Mouse (Mus musculus): ENCODE measurements at regions not wholly inside any gene's neighbourhood (a gene's known extent, or its start where the extent isn't known, plus 50 kb on each side); places are given as distances from the start of the nearest gene placed in this dataset.

DNA sequence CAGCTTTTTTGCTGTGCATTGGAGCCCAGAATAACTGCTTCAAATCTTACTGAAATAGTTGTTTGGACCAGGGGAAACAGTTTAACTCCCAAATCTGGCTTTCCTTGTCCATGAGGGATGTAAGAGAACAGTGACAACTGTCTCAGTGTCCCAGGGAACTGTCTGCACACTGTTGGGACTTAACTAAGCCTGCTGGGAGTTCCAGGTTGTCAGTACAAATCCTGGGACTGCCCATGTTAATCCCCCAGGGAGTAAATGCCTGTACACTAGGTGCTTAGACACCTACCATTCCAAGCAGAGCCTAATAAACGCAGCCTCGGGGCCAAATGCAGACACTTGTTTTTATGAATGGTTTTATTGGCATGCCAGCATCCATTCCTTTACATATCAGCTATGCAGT is 78.4 kb upstream of the Msx1 start:
- TF ChIP-seq POLR2A (IDR thresholded peaks at IDR 0.05; ENCODE audit: insufficient read depth, low read depth, low read length) (no peak), CTCF (IDR thresholded peaks at IDR 0.05) (no peak)

Measured in heart, adult 2 months (tissue).